Mouse (Mus musculus) stomach, postnatal 0 days (tissue): ENCODE measurements around the gene 4933424G06Rik. TPM values are rescaled to one million over a fixed set of nuclear protein-coding genes. Genes with fewer than 3 reads are reported as not detected.

Source experiments
- ATAC-seq: fragments of 200-750 bp; cut with Nextera tagmentation; 2 replicates; pipeline ENCODE4 v1.8.0; 2017; ENCODE audit not compliant: low FRiP score, low TSS enrichment
- DNase-seq: peaks from one replicate; pipeline ENCODE4 v3.0.0-alpha.2; 2016; ENCODE audit warnings: low spot score
- H3K27ac ChIP-seq: fragments of 300-500 bp; sonication (generic); replicated peaks from 2 replicates; pipeline ENCODE4 v1.5.1; 2014; ENCODE audit warnings: mild to moderate bottlenecking, control low read depth
- H3K27me3 ChIP-seq: fragments of 300-500 bp; sonication (generic); 2 replicates; pipeline ENCODE4 v1.6.1; 2014; ENCODE audit warnings: low read length; ENCODE audit not compliant: control insufficient read depth, insufficient read depth
- H3K36me3 ChIP-seq: fragments of 300-500 bp; sonication (generic); 2 replicates; pipeline ENCODE4 v1.6.1; 2014; ENCODE audit warnings: low read length, mixed read lengths; ENCODE audit not compliant: control insufficient read depth, insufficient read depth
- H3K4me1 ChIP-seq: fragments of 300-500 bp; sonication (generic); replicated peaks from 2 replicates; pipeline ENCODE4 v1.6.1; 2014; ENCODE audit warnings: antibody characterized with exemption; ENCODE audit not compliant: control insufficient read depth, insufficient read depth
- H3K4me2 ChIP-seq: fragments of 300-500 bp; sonication (generic); replicated peaks from 2 replicates; pipeline ENCODE4 v1.6.1; 2014; ENCODE audit warnings: low read depth, mild to moderate bottlenecking, control low read depth, moderate library complexity
- H3K4me3 ChIP-seq: fragments of 300-500 bp; sonication (generic); 2 replicates; pipeline ENCODE4 v1.5.1; 2014; ENCODE audit warnings: low read depth, low read length, control low read depth
- H3K9ac ChIP-seq: fragments of 300-500 bp; sonication (generic); 2 replicates; pipeline ENCODE4 v1.6.1; 2014; ENCODE audit warnings: mild to moderate bottlenecking, low read length, control low read depth, mixed read lengths
- H3K9me3 ChIP-seq: fragments of 300-500 bp; sonication (generic); 2 replicates; pipeline ENCODE4 v1.6.1; 2016; ENCODE audit warnings: low read length; ENCODE audit not compliant: control insufficient read depth
- CTCF ChIP-seq: IDR thresholded peaks from 2 replicates; pipeline ENCODE4 v1.5.1; 2016; ENCODE audit warnings: antibody characterized with exemption, low read depth, mild to moderate bottlenecking, moderate library complexity
- EP300 ChIP-seq: optimal IDR thresholded peaks from 2 replicates; pipeline ENCODE3; 2016; ENCODE audit warnings: antibody characterized with exemption
- WGBS: fragments of 180-500 bp; shearing (Covaris S2); extraction: QIAGEN DNeasy Blood & Tissue Kit; methylation state at CpG from one replicate; pipeline ENCODE4 v1.1.7; 2014; 5-methylcytosine and 5-hydroxymethylcytosine counted together
- polyA plus RNA-seq: library from polyadenylated mRNA; unstranded; fragments of >200 nt; fragmentation: Nextera tagmentation; extraction: Ambion mirVana; gene quantifications from 2 replicates; pipeline ENCODE4 v1.2.1, GENCODE M21; 2015

Gene 4933424G06Rik
- polyA plus RNA-seq, 1 experiment from 2014 or later: 0.16 TPM

DNA sequence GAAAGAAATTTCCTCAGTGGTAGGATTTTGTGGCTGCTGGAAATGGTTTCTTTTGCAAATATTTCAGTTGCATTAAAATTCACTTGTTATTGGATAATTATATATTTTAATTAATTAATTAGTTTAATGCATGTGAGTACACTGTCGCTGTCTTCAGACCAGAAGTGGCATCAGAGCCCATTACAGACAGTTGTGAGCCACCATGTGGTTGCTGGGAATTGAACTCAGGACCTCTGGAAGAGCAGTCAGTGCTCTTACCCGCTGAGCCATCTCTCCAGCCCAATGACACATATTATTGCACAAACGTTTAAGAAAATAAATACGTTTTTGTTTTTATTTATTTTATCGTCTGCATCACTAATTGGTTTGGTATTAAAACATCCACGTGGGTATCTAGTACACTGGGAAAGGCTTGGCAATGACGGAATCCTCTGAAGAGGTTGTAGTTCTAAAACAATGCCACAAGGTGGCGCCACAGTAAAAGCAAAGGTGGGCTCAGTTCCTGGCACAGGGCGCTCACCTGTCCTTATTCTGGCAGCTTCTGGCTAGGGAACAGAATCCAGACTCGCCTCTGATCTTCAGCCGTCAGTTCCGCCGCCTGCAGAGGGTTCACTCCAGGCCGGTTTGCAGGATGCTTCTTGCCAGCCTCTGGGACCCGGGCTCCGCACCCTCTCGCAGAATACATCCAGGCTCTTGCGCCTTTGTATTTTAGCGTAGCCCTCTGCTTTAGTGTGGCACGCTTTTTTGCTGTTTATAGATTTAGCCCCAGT is 74.6 kb downstream of the 4933424G06Rik start:
- Histone ChIP-seq H3K36me3 (no peaks in the 10 kb centered on the region), H3K4me3 (peak overlapping the region; percentile 44), H3K27me3 (no peaks in the 10 kb centered on the region), H3K27ac (no peak overlapping the region), H3K4me1 (no peaks in the 10 kb centered on the region; the same call in 1 of the 2 replicates), H3K9me3 (no peaks in the 10 kb centered on the region), H3K9ac (peak overlapping the region; percentile 52), H3K4me2 (peak overlapping the region; percentile 94)
- WGBS: 3% methylated on average over 20 of the region's 20 CpGs
- peak; percentile 73 for ATAC-seq
- peak; percentile 86 for DNase-seq
- peak; percentile 93 for TF ChIP-seq CTCF
- TF ChIP-seq EP300: no peak

DNA sequence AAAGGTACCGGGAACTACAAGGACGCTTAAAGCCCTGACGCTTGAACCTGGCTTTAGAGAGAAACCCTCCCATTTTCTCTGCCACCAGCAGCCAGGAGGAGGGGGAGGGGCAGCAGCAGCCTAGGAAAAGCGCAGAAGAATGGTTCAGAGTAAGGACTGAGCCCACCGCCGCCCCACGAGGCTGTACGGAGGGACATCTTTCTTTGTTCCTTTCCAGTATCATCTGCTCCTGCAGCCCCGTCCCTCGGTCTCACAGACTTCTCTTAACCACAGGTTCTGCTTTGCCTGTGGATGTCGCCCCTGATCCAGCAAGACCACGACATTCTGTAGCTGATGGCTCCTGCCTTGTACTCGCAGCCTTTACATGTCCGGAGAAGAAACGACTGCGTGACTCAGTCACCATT is 75.3 kb downstream of the 4933424G06Rik start:
- peak; percentile 57 for TF ChIP-seq CTCF
- no peak for TF ChIP-seq EP300
- Histone ChIP-seq H3K4me1 (no peaks in the 10 kb centered on the region; the same call in 1 of the 2 replicates), H3K9ac (peak overlapping the region; percentile 52), H3K36me3 (0 out of 2 replicates have a peak, but pooled peaks cover 2% of the 10 kb centered on the region), H3K27me3 (no peaks in the 10 kb centered on the region), H3K27ac (0 out of 2 replicates have a peak overlapping the region, but pooled peaks have one; percentile 24), H3K4me3 (peak overlapping the region; percentile 44), H3K9me3 (no peaks in the 10 kb centered on the region), H3K4me2 (peak overlapping the region; percentile 94)
- DNase-seq: peak; percentile 45
- 0 out of 2 replicates have a peak, but pooled peaks have one; percentile 8 for ATAC-seq
- WGBS: 1% methylated on average over 16 of the region's 16 CpGs

DNA sequence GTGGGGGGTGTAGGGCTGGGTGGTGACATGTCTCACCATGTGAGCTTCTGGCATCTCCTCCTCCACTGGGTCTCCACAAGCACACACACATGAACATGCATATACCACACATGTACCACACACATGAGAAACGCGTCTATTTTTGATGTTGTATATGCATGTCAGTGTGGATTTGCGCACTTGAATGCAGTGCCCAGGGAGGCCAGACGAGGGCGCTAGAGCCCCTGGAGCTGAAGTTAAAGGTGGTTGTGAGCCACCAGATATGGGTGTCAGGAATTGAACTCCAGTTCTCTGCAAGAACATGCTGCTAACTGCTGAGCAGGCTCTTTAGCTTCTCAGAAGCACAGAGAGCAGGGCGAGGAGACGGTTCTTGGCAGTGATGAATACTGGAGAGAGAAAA is 76.4 kb downstream of the 4933424G06Rik start:
- 89% methylated on average over 7 of the region's 7 CpGs for WGBS
- H3K4me2 ChIP-seq: no peak overlapping the region
- peaks cover 7% of the 10 kb centered on the region; the same call in 1 of the 2 replicates for H3K36me3 ChIP-seq
- no peak overlapping the region for H3K27ac ChIP-seq
- no peak for DNase-seq
- H3K9me3 ChIP-seq: no peaks in the 10 kb centered on the region
- H3K4me3 ChIP-seq: no peak overlapping the region
- TF ChIP-seq CTCF (peak; percentile 53), EP300 (no peak)
- no peak overlapping the region for H3K9ac ChIP-seq
- no peak for ATAC-seq
- no peaks in the 10 kb centered on the region for H3K27me3 ChIP-seq
- H3K4me1 ChIP-seq: no peaks in the 10 kb centered on the region; the same call in 1 of the 2 replicates

DNA sequence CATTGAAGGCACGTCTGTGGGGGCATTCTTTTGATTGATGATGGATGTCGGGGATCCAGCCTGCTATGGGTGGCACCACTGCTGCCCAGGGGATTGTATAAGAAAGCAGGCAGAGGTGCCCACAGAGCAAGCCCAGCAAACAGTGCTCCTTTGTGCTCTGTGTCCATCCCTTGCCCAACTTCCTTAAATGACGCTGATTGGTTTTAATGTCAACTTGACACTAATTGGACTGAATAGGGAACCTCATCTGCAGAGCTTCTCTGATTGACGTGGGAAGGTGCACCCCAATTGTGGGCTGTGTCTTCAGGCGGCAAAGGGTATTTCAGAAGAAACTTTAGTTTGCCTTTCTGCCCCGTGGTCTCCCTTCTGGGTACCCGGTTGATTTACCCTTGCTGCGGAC is 79.5 kb downstream of the 4933424G06Rik start:
- Histone ChIP-seq H3K4me1 (no peaks in the 10 kb centered on the region; the same call in 1 of the 2 replicates), H3K4me2 (no peak overlapping the region), H3K9ac (no peak overlapping the region), H3K27me3 (no peaks in the 10 kb centered on the region), H3K4me3 (no peak overlapping the region), H3K36me3 (peaks cover 21% of the 10 kb centered on the region), H3K9me3 (no peaks in the 10 kb centered on the region), H3K27ac (no peak overlapping the region)
- WGBS: 78% methylated on average over 8 of the region's 8 CpGs
- no peak for DNase-seq
- TF ChIP-seq EP300 (no peak), CTCF (no peak)
- no peak for ATAC-seq

DNA sequence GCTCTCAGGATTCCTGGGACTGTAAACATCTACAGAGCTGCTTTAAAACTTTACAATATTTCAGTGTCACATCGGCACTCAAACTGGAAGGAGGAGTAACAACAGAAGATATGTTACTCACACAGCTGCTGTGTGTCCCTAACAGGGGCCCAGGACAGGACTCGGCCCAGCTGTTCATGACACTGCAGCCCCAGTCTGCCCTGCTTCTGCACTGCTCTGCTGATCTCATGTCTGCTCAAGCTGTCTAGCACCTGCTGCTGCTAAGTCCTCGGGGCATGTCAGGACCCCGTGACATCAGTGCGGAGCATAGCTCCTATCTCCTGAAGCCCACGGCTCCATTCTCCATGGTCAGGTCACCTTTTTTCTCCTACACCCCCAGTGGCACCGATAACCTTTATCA is 86.8 kb downstream of the 4933424G06Rik start:
- no peaks in the 10 kb centered on the region for H3K9me3 ChIP-seq
- H3K4me1 ChIP-seq: no peaks in the 10 kb centered on the region
- no peaks in the 10 kb centered on the region for H3K27me3 ChIP-seq
- 78% methylated on average over 7 of the region's 7 CpGs for WGBS
- H3K36me3 ChIP-seq: peaks cover 51% of the 10 kb centered on the region
- ATAC-seq (0 out of 2 replicates have a peak, but pooled peaks have one; percentile 30), DNase-seq (no peak)
- H3K4me2 ChIP-seq: no peak overlapping the region
- H3K27ac ChIP-seq: no peak overlapping the region
- H3K9ac ChIP-seq: no peak overlapping the region
- TF ChIP-seq EP300 (no peak), CTCF (no peak)
- no peak overlapping the region for H3K4me3 ChIP-seq

DNA sequence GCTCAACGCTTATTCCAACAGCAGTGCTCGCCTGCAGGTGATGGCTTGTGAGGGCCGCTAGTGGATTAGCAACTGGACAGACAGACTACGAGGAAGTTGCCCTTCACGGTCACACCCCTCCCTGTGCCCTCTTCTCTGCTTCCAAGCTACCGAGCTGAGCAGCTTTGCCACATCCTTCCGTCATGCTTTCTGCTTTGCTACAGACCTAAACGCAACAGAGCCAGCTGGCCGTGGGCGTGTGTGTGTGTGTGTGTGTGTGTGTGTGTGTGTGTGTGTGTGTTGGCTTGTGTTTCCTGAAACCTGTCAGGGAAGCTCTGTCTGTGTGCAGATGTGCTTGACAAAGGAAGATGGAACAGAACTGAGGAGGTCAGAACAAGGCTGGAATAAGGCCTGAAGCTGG is 87.5 kb downstream of the 4933424G06Rik start:
- Histone ChIP-seq H3K36me3 (peaks cover 49% of the 10 kb centered on the region), H3K27me3 (no peaks in the 10 kb centered on the region), H3K4me3 (no peak overlapping the region), H3K4me2 (no peak overlapping the region), H3K9me3 (no peaks in the 10 kb centered on the region), H3K27ac (no peak overlapping the region), H3K4me1 (no peaks in the 10 kb centered on the region), H3K9ac (no peak overlapping the region)
- DNase-seq (no peak), ATAC-seq (no peak)
- no peak for TF ChIP-seq EP300
- TF ChIP-seq CTCF: no peak
- 74% methylated on average over 10 of the region's 10 CpGs for WGBS
